Mouse (Mus musculus) left cerebral cortex, adult 18-20 months (tissue): ENCODE results near the gene Gramd1a. TPM values are rescaled to one million over a fixed set of nuclear protein-coding genes. Genes with fewer than 3 reads are reported as not detected.

Source experiments
- DNase-seq, 2 experiments: peaks; one replicate each; pipeline ENCODE4 v3.0.0; 2021 to 2022; ENCODE audit warnings: low spot score in 2 of 2, mixed read lengths in 1 of 2
- total RNA-seq, 2 experiments: library from RNA; stranded (reverse); gene quantifications; 2 replicates each; pipeline ENCODE4 v1.2.3; 2021

Gene Gramd1a
- total RNA-seq, 2 experiments from 2014 or later = 105 to 106 TPM

DNA sequence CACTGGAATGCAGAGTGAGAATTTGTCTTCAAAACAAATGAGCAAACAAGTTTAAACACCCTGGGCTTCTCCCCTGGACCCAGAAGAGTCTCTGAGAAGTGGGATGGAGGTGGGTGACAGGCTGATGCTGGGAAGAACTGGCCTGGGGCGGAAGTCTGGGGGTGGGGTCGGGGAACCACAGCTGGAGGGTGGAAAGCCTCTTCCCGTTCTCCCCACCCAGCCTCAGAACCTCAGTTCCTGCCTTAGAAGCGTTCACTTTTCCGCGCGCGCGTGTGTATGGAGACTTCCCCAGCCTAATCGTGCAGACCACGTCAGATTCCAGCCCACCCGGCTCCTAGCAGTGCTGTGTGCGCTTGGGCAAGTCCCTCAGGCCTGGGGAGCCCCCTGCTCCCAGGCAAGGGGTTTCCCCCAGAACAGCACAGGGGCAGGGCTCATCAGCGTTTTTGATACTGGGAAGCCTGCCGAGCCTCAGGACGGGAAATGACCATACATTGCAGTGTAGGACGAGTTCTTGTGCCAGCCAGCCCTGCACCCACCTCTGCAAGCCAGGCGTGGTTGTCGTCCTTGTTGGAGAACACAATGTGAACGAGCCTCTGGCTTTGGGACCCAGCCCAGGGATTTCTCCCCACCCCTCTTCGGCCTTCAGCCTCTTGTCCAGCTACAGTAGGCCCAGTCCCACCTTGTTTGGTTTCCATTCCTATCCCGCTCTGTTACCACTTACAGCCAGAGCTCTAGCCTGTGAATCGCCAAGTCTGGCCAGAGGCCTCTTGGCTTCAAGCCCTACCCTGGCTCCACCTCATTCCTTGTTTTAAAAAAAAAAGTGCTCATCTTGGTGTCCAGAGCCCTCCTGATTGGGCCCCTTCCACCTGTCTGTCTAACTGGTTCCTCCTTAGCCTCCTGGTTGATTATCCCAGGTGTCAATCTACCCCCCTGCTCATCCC is 4.1 kb downstream of the Gramd1a start:
- DNase-seq = no peak

DNA sequence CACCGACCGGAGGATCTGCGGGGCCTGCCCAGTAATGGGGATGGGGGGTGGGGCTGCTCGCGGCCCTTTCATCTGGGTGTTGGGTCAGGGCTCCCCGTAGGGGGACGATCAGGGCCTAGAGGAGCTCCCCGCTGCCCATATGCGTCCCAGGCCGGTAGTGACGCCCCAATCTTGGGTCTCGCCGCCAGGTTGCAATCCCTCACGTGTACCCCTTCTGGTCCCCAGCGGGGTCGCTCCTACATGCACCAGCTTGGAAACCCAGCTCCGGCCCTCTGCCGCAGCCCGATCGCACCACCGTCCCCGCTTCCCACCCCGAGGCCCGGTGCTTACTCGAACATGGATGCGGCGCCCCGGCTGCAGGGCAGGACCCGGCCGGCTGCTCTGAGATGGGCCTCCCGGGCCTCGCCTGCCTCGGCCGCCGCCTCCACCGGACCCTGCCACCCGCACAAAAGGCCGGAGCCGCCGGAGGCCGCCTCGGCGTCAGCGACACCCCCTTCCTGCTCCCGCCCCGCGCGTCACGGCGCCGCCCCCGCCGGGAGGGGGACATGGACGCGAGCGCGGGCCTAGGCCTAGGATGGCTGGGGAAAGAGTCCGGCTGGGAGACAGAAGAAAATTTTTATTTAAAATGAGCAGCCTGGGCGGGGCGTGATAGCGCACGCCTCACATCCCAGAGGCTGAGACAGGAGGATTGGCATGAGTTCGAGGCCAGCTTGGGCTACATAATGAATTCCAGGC is 5.0 kb downstream of the Gramd1a start:
- DNase-seq = peak; percentile 85 to 89

DNA sequence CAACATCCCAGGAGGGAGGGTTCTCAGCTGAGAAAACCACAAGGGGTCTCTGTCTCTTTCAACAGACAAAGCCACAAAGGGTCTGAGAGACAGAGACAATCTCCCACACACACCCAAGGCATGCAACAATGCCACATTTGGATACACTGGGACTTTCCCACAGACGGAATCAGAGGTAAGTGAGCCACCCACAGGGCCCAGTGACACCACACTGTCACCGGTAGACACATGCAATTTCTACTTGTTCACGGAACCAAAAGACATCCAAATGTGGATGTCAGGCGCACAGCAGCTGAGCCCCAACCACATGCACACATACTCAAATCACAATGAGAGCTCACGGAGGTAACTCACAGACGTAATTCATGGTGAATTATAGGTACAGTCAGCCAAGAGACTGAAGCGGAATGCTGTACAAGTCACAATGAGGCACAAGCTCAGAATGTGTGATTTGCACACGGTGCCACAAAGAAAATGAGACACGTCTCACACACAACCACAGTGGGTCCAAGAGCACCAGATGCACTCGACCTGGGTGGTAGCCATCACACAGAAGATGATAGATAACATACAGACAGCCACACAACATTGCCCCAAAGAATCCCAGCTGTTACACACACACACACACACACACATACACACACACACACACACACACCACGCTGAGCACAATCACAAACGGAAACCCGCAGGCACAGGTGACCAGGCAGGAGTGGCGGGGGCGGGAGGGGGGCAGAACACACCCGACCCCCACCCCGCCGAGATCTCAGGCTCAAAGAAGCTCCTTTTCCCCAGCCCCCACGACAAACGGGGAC is 5.7 kb downstream of the Gramd1a start:
- DNase-seq = no peak

DNA sequence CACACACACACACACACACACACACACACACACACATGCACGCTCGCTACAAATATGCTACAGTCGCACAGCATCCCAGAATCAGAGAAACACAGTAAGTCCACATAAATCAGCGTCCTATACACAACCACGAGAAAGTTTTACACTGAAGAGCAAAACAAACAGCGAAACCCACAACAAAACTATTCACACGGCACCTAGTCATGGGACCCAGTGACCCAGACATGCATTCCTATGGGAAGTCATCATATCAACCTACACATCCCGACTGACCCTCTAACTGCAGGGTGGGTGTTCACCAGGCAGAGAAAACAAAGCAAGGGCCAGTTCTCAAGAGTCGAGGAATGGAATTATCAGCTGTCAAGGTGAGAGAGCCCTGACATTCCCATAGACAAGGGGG is 6.4 kb downstream of the Gramd1a start:
- no peak for DNase-seq

DNA sequence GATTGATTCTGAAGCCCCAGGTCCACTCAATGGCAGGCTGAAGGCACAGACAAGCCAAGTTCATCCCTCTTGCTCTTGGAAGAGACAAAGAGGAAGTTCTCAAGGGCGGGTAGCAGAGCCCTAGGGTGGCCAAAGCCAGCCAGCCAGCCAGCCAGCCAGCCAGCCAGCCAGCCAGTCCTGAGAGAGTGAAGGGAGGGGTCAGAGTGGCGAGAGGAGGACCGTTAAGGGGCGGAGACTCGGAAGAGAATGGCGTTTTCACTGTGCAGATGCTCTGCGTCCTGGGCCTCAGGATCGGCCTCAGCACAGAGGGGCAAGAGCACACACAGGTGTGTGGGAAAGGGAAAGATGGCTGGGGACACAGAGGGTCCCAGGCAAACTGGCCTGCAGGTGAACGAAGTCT is 6.9 kb downstream of the Gramd1a start:
- no peak for DNase-seq

DNA sequence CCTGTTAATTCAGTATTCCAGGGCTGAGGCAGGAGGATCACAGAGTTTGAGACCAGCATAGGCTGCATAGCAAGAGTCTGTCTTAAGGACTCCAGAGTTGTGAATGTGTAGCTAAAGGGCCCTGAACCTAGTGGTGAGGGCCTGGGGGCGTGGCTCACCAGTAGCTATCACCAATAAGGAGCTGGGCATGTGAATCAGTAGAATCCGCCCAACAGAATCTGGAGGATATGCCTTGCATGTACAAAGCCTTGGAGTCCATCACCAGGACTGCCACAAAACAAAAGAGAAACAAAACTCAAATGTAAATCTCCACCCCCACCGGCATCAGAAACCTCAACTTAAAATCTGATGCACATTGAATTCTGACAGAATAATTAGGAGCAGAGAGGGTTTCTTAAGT is 7.6 kb downstream of the Gramd1a start:
- DNase-seq = no peak

DNA sequence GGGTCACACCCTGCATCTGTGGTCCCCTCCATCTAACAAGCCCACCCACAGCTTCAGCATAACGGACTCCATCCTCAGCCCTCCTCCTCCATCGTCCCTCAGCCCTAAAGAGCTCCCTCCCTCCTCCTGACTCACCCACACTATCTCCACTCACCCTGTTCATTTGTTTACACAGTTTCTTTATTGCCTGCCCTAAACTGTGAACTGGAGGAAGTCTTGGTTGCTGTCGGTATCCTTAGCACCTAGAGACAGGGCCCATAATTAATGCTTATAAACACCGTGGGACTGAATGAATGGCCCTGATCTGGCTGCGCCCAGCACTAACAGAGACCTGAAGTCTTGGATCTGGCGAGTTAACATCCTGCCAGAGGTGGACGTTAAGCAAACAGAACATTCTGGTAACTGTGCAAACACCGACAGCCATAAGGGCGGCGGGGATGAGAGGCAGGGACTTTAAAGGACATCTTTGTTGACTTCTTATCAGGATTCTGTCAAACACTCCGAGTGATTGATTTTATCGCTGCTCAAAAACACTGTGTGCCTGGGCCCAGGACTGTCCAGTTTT is 10.0 kb downstream of the Gramd1a start:
- no peak for DNase-seq

DNA sequence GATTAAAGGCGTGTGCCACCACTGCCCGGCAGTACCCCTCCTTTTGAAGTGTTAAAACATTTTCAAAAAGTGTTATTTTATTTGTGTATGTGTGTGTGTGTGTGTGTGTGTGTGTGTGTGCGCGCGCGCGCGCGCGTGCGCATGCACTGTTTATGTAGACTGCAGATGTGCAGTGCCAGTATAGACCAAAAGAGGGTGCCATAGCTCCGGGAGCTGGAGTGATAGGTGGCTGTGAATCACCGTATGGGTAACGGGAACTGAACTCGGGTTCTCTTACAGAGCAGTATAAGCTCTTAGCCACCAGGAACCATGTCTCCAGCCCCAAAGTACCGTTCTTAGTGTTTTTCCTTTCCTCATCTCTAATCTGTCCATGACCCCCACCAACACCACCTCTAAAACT is 10.8 kb downstream of the Gramd1a start:
- DNase-seq = no peak

DNA sequence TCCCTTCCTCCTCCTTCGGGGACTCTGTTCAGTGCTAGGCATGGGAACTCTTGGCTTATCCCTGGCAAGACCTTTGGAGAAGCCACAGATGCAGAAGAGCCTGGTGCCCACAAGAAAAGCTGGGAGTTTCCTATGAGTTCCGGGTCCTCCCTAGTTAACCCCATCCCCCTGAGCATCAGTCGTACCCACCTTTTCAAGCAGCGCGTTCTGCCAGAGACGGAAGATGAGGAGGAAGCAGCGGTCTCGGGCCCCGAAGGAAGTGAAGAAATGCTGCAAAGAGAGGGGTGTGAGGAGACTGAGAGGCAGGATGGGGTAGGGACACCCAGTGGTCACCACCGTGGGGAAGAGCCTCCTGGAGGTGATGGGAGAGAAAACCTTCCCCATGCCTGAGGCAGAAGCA is 14.8 kb downstream of the Gramd1a start:
- no peak for DNase-seq

DNA sequence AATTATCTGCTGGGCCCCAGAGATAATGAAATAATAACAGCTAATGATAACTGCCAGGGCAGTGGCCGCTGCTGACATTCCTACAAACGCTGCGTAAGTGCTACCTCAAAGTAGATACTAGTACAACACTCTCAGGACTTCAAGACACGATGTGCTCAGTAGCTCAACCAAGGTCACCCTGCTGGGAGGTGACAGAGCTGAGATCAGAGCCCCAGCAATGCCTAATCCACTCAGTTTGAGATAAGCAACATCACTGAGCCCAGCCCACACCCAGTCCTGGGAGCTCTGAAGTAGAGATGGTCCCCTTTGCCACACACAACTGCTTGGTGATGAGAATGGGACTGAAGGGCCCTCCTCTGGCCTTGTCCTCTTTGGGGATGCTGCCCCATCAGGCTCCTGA is 15.4 kb downstream of the Gramd1a start:
- no peak for DNase-seq

DNA sequence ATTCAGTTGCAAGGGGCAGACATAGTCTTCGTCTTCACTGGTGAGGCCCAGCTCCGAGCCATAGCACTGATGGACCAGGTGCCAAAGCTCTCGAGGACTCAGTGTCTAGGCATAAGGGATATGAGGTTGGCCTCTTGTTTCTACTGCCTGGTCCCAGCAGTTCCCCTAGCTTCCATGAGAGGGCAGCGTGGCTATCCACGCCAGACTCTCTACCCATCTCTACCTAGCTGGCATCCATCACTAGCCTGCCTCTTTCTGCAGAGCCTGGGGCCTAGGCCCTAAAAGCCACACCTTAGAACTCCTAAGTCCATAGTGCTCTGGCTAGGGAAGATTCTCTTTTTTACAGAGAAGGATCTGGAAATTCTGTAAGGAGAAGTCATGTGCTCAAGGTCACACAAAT is 15.9 kb downstream of the Gramd1a start:
- DNase-seq = peak; percentile 58 to 75

DNA sequence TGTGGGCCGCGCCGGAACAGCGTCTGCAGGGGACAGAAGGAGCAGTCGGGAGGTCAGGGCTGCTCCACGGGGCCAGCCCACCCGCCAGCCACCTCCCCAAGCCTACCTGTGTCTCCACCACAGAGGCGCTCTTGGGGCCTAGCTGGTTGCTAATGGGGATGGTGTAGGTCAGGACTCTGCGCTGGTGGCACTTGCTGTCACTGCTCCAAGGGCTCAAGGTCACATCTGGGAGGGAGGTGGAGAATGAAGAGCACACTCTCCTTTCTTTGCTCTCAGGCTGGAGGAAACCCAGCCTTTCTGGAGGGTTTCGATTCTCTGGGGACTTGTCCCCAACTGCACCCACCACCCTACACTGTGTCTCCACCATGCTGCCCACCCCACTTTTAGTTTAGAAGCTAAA is 20.0 kb downstream of the Gramd1a start:
- no peak for DNase-seq

DNA sequence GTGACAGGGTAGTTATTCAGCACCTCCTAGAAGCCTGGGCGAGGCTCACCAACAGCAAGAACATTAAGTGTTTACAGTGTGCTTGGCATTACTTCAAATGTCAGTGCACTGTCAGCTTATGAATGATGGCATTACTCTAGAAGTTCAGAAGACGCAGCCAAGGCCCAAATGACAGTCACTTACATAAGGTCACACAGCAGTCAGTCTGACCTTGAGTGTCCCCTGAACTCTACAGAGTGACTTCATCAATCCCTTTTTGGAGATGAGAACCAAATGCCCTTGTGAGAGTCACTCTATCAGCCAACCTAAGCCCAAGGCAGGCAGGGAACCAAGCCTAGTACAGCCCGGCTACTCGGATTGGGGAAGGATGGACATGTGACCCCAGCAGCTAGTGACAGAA is 23.8 kb downstream of the Gramd1a start:
- DNase-seq = no peak

DNA sequence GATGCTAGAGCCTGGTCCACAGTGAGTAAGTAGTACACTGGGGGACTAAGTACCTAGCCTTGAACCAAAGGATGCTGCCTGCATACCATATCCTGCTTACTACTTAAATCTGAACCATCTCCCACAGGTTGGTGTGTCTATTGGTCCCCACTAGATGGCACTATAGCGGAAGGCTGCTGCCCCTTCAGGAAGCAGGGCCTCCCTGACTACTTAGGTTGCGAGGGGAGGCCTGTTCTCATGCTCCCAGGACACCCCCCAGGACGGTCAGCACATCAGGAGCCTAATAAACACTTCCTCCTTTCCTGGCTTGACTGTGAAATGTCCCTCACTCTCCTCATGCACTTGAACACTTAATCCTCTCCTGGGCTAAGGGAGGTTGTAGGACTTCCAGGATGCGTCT is 24.9 kb downstream of the Gramd1a start:
- DNase-seq = peak; percentile 52 to 54

DNA sequence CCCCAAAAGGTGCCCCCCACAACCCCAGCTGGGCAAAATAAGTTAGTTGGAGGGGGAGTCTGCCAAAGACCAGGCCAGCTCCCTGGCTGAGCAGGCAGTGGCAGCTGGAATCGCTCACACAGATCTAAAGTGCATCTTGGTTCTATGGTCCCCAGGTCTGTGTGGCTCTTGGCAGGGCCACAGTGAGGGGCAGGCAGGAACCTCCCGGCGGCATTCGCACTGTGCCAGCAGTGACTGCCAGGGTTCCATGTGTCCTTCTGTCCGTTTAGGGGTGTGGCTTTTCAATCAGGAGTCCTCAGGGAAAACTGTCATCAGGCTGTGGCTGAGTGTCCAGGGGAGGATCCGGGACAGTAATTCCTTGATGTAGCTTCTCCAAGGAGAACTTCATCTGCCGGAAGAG is 25.5 kb downstream of the Gramd1a start:
- DNase-seq = no peak

DNA sequence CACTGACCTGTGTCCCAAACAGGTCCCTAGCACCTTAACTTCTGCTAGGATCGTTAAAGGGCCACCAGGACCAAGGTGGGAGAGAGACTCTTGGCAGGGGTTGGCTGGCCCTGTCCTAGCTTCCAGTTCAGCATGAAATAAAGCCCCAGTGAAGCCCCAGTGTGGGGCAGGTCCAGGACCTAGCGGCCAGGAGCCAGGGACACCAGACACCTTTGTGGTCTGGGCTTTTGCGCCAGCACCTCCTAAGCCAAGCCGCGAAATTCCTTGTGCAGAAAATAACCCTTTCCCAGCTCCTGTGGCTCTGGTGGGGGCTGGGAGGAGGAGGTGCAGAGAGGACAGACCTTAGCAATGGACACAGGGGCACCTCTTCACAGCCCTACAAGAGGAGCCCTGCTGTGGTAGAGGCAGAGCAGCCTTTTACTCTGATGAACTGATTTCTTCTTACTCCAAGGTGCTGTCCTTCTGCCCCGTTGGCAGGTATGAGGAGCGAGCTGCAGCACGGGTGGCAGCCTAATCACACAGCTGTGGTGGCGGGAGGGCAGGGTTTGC is 27.5 kb downstream of the Gramd1a start:
- DNase-seq = no peak

DNA sequence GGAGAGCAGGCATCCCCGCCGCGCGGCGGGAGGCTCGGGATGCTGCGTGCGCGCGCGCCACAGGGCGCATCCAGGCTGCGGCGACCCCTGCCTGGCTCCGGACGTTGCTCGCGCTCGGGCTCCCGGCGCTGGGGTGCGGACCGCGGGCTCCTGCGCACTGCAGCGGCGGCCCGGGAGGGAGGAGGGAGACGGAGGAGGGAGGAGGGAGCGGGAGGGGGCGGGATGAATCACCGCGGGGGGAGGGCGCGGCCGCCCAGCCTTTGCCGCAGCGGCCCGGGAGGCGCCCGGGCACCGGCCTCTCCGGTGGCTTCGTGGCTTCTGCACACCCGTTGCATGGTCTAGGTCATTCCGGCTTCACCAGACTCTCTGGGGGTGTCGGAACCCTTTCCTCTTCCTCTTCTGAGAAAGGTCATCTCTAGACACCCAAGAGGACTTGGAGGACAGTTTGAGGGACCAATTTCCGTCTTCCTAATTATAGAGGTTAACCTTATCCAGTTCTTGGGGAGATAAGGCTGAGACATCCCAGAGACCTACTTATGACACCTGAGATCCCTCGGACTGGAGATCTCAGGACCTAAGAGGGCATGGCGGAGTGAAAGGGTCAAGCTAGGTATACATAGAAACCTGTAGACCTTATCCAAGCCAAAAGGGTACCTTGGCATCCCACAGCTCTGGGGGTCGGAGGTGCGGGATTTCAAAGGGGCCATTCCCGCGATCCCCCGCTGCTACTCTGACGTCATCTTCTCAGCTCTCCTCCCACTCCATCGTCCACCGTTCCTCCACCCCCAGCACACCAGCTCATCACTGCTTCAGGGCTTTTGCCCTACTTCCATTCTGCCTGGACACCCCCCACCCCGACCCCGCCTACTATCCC is 28.6 kb downstream of the Gramd1a start, which contains the start of gene Scn1b:
Scn1b (minus strand) TSS at position 153 of the 874 bp plus-strand sequence.
- DNase-seq = peak; percentile 69 to 77

DNA sequence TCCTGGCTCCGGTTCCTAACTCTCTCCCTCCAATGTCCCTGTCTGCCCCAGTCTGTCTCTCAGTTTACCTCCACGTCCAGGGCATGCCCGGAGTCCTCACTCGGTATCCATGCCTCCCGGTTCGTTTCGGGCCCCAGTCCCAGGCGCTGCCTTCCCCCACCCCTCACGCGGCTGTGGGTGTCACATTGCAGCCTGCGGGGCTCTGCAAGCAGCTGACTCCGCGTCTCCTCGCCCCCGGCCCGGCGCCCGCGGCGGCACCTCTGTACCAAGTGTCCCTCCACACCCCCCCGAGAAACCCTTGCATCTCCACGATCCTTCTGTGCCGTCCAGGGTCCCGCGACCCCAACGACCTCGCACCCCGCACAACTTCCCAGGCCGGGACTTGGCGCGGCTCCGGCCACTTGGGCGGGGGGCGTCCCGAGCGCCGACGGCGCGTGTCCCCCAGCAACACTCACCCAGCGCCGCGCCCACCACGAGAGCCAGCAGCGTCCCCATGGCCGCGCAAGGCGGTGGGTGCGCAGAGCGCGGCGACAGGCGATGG is 29.4 kb downstream of the Gramd1a start:
- DNase-seq = peak; percentile 63 to 77

DNA sequence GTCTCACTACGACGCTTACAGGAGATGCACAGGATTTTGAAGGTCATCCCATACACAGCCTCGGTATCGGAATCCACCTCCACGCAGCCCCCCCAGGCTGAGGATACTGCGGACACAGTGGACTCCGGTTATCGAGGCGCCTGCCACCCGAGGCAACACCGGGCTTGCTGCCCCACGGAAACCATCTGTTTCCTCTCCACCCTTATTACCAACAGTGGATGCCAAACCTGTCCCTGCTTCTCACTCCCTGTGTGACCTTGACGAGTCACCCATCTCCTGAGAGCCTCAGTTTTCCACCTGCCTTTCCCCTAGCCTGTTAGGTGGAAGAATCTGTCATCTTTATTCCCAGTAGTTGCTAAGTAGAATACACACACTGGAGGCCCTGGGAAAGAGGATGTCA is 30.6 kb downstream of the Gramd1a start:
- no peak for DNase-seq

DNA sequence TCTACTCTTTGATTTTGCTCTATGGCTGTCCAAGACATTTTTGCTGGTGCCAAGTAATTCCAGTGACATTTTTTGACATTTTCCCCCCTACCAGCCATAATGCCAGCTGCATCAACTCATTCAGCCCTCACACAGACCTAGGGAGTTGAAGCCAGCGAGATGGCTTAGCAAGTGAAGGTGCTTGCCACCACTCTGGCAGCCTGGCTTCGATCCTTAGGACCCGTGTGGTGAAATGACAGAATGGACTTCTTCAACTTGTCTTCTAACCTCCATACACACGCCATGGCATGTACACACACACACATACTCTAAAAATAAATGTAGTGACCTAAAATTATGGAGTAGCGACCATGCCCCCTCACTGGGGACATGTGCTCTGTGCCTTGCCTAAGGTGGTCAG is 31.3 kb downstream of the Gramd1a start:
- DNase-seq = no peak
